Mouse (Mus musculus) kidney, adult 11 months (tissue): ENCODE measurements around the gene Tmem47.

Experiments
- DNase-seq: peaks from one replicate; pipeline ENCODE4 v3.0.0; 2022

The Tmem47 gene

GRCm38 (mm10) chrX:81070210-81070803, at the start of gene Tmem47:
Gene Tmem47, plus strand, starts transcription at chrX:81070698.
- peak; percentile 24 for DNase-seq

DNA sequence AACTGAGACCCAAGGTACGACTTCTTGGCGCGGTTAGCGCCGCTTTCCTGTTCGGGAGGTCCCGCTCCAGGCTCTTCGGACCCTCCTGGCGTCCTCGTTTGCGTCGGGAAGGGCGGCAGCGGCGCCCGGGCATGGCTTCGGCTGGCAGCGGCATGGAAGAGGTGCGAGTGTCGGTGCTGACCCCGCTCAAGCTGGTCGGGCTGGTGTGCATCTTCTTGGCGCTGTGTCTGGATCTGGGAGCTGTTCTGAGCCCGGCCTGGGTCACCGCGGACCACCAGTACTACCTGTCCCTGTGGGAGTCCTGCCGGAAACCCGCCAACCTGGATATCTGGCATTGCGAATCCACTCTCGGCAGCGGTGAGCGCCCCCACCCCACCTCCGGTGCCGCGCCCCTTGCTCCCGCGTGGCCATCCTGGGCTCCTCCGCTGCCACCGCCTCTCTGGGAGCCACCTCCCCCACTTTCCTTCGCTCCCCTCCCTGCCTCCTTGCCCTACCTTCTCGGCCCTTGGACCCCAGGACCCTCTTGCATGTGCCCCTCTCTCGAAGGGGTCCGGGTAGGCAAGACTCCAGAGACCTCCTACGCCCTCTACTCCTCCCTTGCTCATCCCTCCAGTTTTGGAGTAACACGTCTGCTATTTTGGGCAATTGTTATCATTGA, 435 bp downstream of the Tmem47 start:
- peak; percentile 2 for DNase-seq

GRCm38 (mm10) chrX:81071746-81072640, 1.5 kb downstream of the Tmem47 start:
- DNase-seq: no peak

- no peak for DNase-seq
Measured at GRCm38 (mm10) chrX:81072651-81073050, 2.2 kb downstream of the Tmem47 start.

GRCm38 (mm10) chrX:81073834-81074233, 3.3 kb downstream of the Tmem47 start:
- DNase-seq: no peak

GRCm38 (mm10) chrX:81078522-81078921, 8.0 kb downstream of the Tmem47 start:
- no peak for DNase-seq

DNA sequence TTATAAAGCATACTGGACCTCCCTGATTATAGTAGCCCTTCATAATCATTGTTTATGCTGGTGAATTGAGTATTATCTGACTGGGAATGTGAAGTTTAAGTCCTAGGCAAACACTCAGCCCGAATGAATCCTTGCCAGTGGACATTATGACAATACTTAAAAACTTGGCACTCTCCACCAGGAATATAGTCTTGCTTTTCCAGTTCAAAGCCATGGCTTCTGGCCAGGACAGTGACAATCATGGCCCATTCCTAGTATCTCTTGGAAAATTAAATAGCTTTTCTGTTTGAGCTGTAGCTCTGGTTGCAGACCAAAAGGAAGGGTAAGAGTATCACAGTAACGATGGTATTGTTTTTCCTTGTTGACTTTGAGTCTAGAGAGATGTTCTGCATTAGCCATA, 10.5 kb downstream of the Tmem47 start:
- DNase-seq: no peak

GRCm38 (mm10) chrX:81085025-81085752, 14.7 kb downstream of the Tmem47 start:
- no peak for DNase-seq

DNA sequence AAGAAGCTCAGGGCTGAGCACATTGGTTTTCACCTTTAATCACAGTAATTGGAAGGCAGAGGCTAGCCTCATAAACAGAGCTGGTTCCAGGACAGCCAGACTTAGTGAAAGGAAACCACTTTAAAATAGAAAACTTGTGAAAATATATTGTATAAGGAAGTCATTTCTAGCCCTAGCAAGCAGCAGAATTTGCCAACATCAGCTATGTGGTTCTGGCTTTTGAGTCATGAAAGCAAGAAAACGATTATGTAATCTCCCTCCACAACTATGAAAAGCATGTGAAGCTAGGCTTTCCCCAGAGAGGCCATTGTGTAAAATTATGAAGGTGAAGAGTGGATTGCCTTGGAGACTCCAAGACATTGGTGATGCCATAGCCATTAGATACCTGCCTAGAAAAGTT, 76.9 kb downstream of the Tmem47 start:
- DNase-seq: no peak
